Mouse (Mus musculus) Patski (cell line): Measurements from ENCODE around the gene E430018J23Rik. TPM values are rescaled to one million over a fixed set of nuclear protein-coding genes. Genes with fewer than 3 reads are reported as not detected.
"Not testable (repeated sequence)": the region's sequence is repeated elsewhere in the genome, so short reads cannot be mapped to it uniquely, and the experiment has no call there.

ENCODE experiments used
- ATAC-seq: fragments of 100-300 bp; one replicate; pipeline ENCODE4 v1.8.0; 2021
- CTCF ChIA-PET: fragments of 350-600 bp; sonication (Branson Sonifier 250); formaldehyde crosslinking; loops from one replicate; lab custom pipeline; 2022; ENCODE audit warnings: inconsistent platforms; lab: Charles Lee
- POLR2A ChIA-PET: fragments of 350-600 bp; sonication (Branson Sonifier 250); formaldehyde crosslinking; loops from one replicate; lab custom pipeline; 2022; ENCODE audit warnings: antibody characterized with exemption, inconsistent platforms; lab: Charles Lee
- DNase-seq: peaks from one replicate; pipeline ENCODE4 v3.0.0-alpha.2; 2011; ENCODE audit warnings: low read depth, low spot score
- H3K27me3 ChIP-seq: fragments of 371-371 bp; one replicate; pipeline ENCODE4 v1.5.1; 2021
- CTCF ChIP-seq: fragments of 100-300 bp; IDR thresholded peaks from one replicate; pipeline ENCODE4 v1.5.1; 2021
- in situ Hi-C: fragments of 300-500 bp; cut with MboI; formaldehyde crosslinking; loops from 3 replicates; pipeline ENCODE4 v1.11.1; 2018; ENCODE audit warnings: low pct_unique_long_range_greater_than_20kb, mixed read lengths
- polyA plus RNA-seq: library from polyadenylated mRNA; unstranded; gene quantifications from one replicate; pipeline ENCODE4 v1.2.3, GENCODE M21; 2021

The E430018J23Rik gene
- polyA plus RNA-seq, 1 experiment from 2014 or later = 10.0 TPM

DNA sequence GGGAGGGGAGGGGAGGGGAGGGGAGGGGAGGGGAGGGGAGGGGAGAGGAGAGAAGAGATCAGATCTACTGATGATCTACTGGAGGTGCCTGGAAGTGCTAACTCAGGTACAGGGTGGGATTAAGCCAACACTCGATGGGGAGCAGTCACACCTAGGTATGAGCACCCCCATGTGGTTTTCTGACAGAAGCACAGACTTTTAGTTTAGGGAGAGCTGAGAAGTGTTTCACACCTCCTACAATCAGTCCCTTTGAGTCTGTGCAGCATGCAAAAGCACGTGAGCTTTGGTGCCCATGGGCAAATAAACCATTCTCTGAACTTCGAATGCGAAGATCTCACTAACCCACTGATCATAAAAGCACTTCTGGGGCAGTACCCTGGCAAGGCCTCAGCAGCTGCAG, 51.1 kb downstream of the E430018J23Rik start:
- DNase-seq = no peak
- in situ Hi-C loops = no loop called here
- CTCF ChIA-PET = interaction anchor here (0.6 to 0.8 kb wide), 2 partner anchors 27 to 30 kb away, joined by 3 read pairs; no protein-coding TSS in a partner anchor
- TF ChIP-seq CTCF = no peak
- H3K27me3 ChIP-seq = no peaks in the 10 kb centered on the region
- no peak for ATAC-seq
- POLR2A ChIA-PET = no interaction called here

DNA sequence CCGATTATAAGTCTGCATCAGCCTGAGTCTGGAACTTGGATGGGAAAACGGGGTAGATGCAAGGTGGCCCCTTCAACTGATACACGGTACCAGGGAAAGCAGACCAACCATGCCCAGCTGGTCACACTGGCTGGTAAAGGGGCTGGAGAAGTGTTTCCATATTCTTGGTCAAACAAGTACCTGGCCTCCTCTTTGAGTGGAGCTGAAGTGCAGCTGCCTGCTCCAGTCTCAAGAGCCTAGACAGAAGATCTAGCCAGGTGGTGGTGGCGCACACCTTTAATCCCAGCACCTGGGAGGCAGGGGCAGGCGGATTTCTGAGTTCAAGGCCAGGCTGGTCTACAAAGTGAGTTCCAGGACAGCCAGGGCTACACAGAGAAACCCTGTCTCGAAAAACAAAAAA, 51.6 kb downstream of the E430018J23Rik start:
- CTCF ChIA-PET = interaction anchor here (1.3 to 2.6 kb wide), 2 partner anchors 14 to 33 kb away, joined by 3 to 8 read pairs; no protein-coding TSS in a partner anchor
- POLR2A ChIA-PET = not testable (repeated sequence)

DNA sequence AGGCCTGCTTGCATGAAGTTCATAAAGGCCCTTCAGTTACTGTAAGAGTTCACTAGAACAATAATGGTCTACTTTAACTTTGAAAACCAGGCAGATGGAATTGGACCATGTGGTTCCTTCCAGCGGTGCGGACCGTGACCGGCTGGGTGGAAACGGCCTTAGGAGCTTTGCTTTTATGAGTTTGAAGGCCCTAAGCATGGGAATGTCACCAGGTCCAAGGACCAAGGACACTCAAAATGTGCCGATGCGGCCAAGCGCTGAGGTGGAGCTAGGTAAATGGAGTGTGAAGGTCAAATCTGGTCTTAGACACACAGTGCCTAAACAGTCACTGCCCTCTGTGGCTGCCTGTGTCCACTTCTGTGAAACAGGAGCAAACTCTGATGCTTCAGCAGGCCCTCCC, 52.1 kb downstream of the E430018J23Rik start:
- no peaks in the 10 kb centered on the region for H3K27me3 ChIP-seq
- no peak for TF ChIP-seq CTCF
- ChIA-PET POLR2A (interaction anchor here (0.5 kb wide), 1 partner anchor 32 kb away, joined by 3 read pairs; no protein-coding TSS in a partner anchor), CTCF (interaction anchor here (1.3 to 2.6 kb wide), 2 partner anchors 13 to 32 kb away, joined by 3 to 8 read pairs; no protein-coding TSS in a partner anchor)
- ATAC-seq (no peak), DNase-seq (no peak)
- in situ Hi-C loops = no loop called here

More for the DNA sequence above, 51.6 kb downstream of the E430018J23Rik start:
- ATAC-seq, H3K27me3 ChIP-seq, DNase-seq, in situ Hi-C loops: not testable (repeated sequence)

Other genes with a start within 250 kb of the E430018J23Rik start
- 66.6 TPM for gene Cd2bp2, start 197.6 kb downstream of the E430018J23Rik start, polyA plus RNA-seq
- 51.7 TPM for gene Tbc1d10b, start 185.2 kb downstream of the E430018J23Rik start, polyA plus RNA-seq
- 6.9 TPM for gene Mylpf, start 184.7 kb downstream of the E430018J23Rik start, polyA plus RNA-seq
- 17.7 TPM for gene Zfp553, start 160.6 kb downstream of the E430018J23Rik start, polyA plus RNA-seq
- 2.1 TPM for gene Sept1, start 160.5 kb downstream of the E430018J23Rik start, polyA plus RNA-seq
- 45.1 TPM for gene Zfp771, start 149.4 kb downstream of the E430018J23Rik start, polyA plus RNA-seq
- 30.0 TPM for gene Dctpp1, start 132.9 kb downstream of the E430018J23Rik start, polyA plus RNA-seq
- 89.8 TPM for gene Sephs2, start 119.6 kb downstream of the E430018J23Rik start, polyA plus RNA-seq
- gene Itgal, start 97.4 kb downstream of the E430018J23Rik start, polyA plus RNA-seq = 0.30 TPM
- 30.3 TPM for gene Zfp768, start 48.0 kb downstream of the E430018J23Rik start, polyA plus RNA-seq
- gene Zfp747, start 17.6 kb downstream of the E430018J23Rik start, polyA plus RNA-seq = 4.9 TPM
- 4.9 TPM for gene 9130019O22Rik, start 6.5 kb downstream of the E430018J23Rik start, polyA plus RNA-seq
- 2.9 TPM for gene Zfp764, start 13.2 kb upstream of the E430018J23Rik start, polyA plus RNA-seq
- gene Zfp688, start 28.4 kb upstream of the E430018J23Rik start, polyA plus RNA-seq = 20.6 TPM
- gene Zfp689, start 55.5 kb upstream of the E430018J23Rik start, polyA plus RNA-seq = 5.9 TPM
- gene Prr14, start 66.0 kb upstream of the E430018J23Rik start, polyA plus RNA-seq = 71.9 TPM
- 50.1 TPM for gene Fbrs, start 85.6 kb upstream of the E430018J23Rik start, polyA plus RNA-seq
- 22.8 TPM for gene Srcap, start 118.4 kb upstream of the E430018J23Rik start, polyA plus RNA-seq
- gene Gm42715, start 126.0 kb upstream of the E430018J23Rik start, polyA plus RNA-seq = 21.1 TPM
- not detected for gene Tmem265, start 167.8 kb upstream of the E430018J23Rik start, polyA plus RNA-seq
- gene Phkg2, start 179.7 kb upstream of the E430018J23Rik start, polyA plus RNA-seq = 48.6 TPM
- gene Ccdc189, start 195.0 kb upstream of the E430018J23Rik start, polyA plus RNA-seq = 22.0 TPM
- gene Rnf40, start 195.1 kb upstream of the E430018J23Rik start, polyA plus RNA-seq = 42.7 TPM
- 20.6 TPM for gene Zfp629, start 222.2 kb upstream of the E430018J23Rik start, polyA plus RNA-seq